Mouse (Mus musculus): ENCODE measurements at regions not wholly inside any gene's neighbourhood (a gene's known extent, or its start where the extent isn't known, plus 50 kb on each side); places are given as distances from the start of the nearest gene placed in this dataset.

DNA sequence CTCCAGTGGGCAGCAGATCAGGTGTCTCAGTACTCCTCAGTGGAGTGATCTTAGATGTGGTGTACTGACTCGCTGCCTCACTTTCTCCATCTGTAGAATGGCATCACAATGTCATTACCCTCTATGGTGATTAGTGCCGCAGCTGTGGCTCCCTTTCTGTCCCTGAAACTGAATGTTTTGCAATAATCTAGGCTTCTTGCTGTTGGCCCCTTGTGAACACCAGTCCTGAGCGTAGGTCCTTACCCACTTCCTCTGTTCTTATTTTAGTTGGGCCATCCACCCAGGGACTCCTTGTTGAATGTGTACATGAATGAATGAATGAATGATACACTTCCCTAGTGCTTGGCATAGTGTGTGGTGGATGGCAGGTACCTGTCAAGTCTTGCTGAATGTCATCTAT is 78.4 kb upstream of the Ccnd1 start:
- no peak for TF ChIP-seq CTCF (IDR thresholded peaks at IDR 0.05; ENCODE audit: extremely low read depth, insufficient read depth, insufficient read length, insufficient replicate concordance)
- TF ChIP-seq POLR2A (IDR thresholded peaks at IDR 0.05; ENCODE audit: low read depth, low read length): no peak
